13 mouse cellular contexts compared by ENCODE assay signal in the genomic region with DNA sequence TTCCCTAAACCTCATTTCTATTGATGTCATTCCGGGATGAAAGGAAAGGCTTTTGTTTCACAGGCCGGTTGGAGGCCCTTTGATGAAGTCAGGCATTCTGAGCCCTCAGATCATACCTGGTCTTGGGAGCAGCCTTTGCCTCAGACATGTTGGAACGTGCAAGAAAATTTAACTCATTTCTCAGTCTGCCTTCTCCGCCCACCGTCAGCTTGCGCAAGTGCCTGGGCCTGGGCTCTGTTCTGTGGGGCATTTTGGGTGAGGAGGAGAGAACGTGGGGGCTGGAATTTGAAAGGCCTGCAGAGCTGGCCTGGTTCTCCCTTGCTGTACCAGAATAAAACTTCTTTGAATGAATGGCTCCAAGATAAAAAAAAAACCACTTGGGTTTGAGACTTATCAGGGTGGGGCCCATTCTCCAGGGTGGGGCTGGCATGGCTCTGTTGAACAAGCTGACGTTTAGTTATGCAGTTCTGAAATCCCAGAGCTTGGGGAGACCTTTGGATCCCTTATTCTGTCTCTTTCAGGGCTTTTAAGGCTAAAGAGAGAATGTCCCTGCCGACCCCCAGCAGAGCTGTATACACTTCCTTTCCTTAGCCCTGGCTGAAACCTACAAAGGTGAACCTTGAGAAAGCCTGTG.
A peak's percentile ranks its signal among the peaks of the same experiment; 100 is the strongest.
DNase-seq lines count a peak whose midpoint lies in the region; ATAC-seq and TF ChIP-seq lines count a peak whose summit lies in the region.
"Had no signal": no experiment of that assay in that cellular context is flagged by ENCODE, and none has a peak within 500 bp of the region (broad histone marks: within the 10 kb centered on the region; RNA-seq: fewer than 3 reads in every experiment).

No protein-coding gene starts in this region.

- H3K36me3 ChIP-seq in embryonic facial prominence, embryonic 11.5 days (replicated peaks; ENCODE audit: control insufficient read depth, insufficient read depth, low read depth, low read length): no peaks in the 10 kb centered on the region
- no peaks in the 10 kb centered on the region for H3K36me3 ChIP-seq in stomach, embryonic 15.5 days
- H3K36me3 ChIP-seq: liver, embryonic 12.5 days had no signal

- TF ChIP-seq CTCF in lung, adult 2 months (IDR thresholded peaks at IDR 0.05; ENCODE audit: insufficient read depth, low read length): no peak

- H3K27me3 ChIP-seq in embryonic facial prominence, embryonic 11.5 days (ENCODE audit: control insufficient read depth, insufficient read depth, low read length): no peaks in the 10 kb centered on the region
- no peaks in the 10 kb centered on the region for H3K27me3 ChIP-seq in stomach, embryonic 15.5 days (replicated peaks)
- H3K27me3 ChIP-seq: liver, embryonic 12.5 days had no signal

- H3K4me1 ChIP-seq in lung, adult 2 months (ENCODE audit: control insufficient read depth, insufficient read depth, low read length): no peaks in the 10 kb centered on the region; the same call in 1 of the 2 replicates
- H3K4me1 ChIP-seq in embryonic facial prominence, embryonic 11.5 days (ENCODE audit: control insufficient read depth, insufficient read depth, low read length): peaks cover 5% of the 10 kb centered on the region; the same call in 1 of the 2 replicates
- peaks cover 31% of the 10 kb centered on the region for H3K4me1 ChIP-seq in stomach, embryonic 15.5 days

- TF ChIP-seq POLR2A in lung, adult 2 months (IDR thresholded peaks at IDR 0.05; ENCODE audit: borderline replicate concordance, extremely low read depth, low read depth, low read length): no peak

- H3K9ac ChIP-seq in embryonic facial prominence, embryonic 11.5 days (replicated peaks; ENCODE audit: low read length): no peak overlapping the region
- H3K9ac ChIP-seq in stomach, embryonic 15.5 days: no peak overlapping the region
- H3K9ac ChIP-seq: liver, embryonic 12.5 days had no signal

- no peak overlapping the region for H3K4me3 ChIP-seq in lung, adult 2 months (replicated peaks; ENCODE audit: extremely low read depth, low read depth, low read length)
- no peak overlapping the region for H3K4me3 ChIP-seq in embryonic facial prominence, embryonic 11.5 days (ENCODE audit: low read depth, low read length)
- H3K4me3 ChIP-seq in stomach, embryonic 15.5 days (replicated peaks): no peak overlapping the region
- H3K4me3 ChIP-seq: liver, embryonic 12.5 days had no signal

- ATAC-seq in embryonic facial prominence, embryonic 11.5 days (replicated peaks; ENCODE audit: insufficient number of reproducible peaks, low FRiP score, low TSS enrichment, low read depth): no peak
- ATAC-seq in stomach, embryonic 15.5 days (ENCODE audit: insufficient read depth, low FRiP score, low read depth): peak; percentile 28
- ATAC-seq: liver, embryonic 12.5 days had no signal

- WGBS in lung, adult 2 months: 55% methylated on average over 9 of the region's 9 CpGs
- 52% methylated on average over 9 of the region's 9 CpGs for WGBS in embryonic facial prominence, embryonic 11.5 days
- 53% methylated on average over 9 of the region's 9 CpGs for WGBS in stomach, embryonic 15.5 days

- no peak overlapping the region for H3K4me2 ChIP-seq in embryonic facial prominence, embryonic 11.5 days (ENCODE audit: low read depth, low read length)
- H3K4me2 ChIP-seq in stomach, embryonic 15.5 days: no peak overlapping the region
- H3K4me2 ChIP-seq: liver, embryonic 12.5 days had no signal

- H3K27ac ChIP-seq in embryonic facial prominence, embryonic 11.5 days (replicated peaks; ENCODE audit: low read depth, low read length): 0 out of 2 replicates have a peak overlapping the region, but pooled peaks have one; percentile 10
- peak overlapping the region; percentile 74 for H3K27ac ChIP-seq in stomach, embryonic 15.5 days
- H3K27ac ChIP-seq: liver, embryonic 12.5 days had no signal

- DNase-seq in gastrocnemius, adult 18-20 months (ENCODE audit: low spot score): peak; percentile 25
- no peak for DNase-seq in gastrocnemius, adult 8-10 months (ENCODE audit: low spot score in 2 of 2)
- peak; percentile 37 for DNase-seq in lung, postnatal 36 days
- DNase-seq in lung, adult 2 months: no peak
- peak; percentile 21 for DNase-seq in embryonic facial prominence, embryonic 11.5 days (ENCODE audit: low spot score)
- no peak for DNase-seq in cerebellum, postnatal 25 days
- no peak for DNase-seq in cerebellum, postnatal 4 days (ENCODE audit: low spot score in 2 of 2)
- DNase-seq: cerebellum, adult 11 months; heart, postnatal 4 days; kidney, postnatal 36 days; midbrain, embryonic 14.5 days had no signal

- H3K9me3 ChIP-seq in embryonic facial prominence, embryonic 11.5 days (replicated peaks; ENCODE audit: control insufficient read depth, low read length): no peaks in the 10 kb centered on the region
- no peaks in the 10 kb centered on the region for H3K9me3 ChIP-seq in stomach, embryonic 15.5 days
- H3K9me3 ChIP-seq: liver, embryonic 12.5 days had no signal

Comparison
In these comparisons a context has a peak if more than half of its experiments do, and no peak if none do; other contexts are left out.
1. DNase-seq: peak in gastrocnemius, adult 18-20 months (single experiment), lung, postnatal 36 days (single experiment) and embryonic facial prominence, embryonic 11.5 days (single experiment); none in gastrocnemius, adult 8-10 months (0 of 2), lung, adult 2 months (single experiment), cerebellum, postnatal 25 days (0 of 2) and cerebellum, postnatal 4 days (0 of 2).